Mouse (Mus musculus) intestine, postnatal 0 days (tissue): Measurements from ENCODE around the gene Col20a1. TPM values are rescaled to one million over a fixed set of nuclear protein-coding genes. Genes with fewer than 3 reads are reported as not detected.

Source experiments
- ATAC-seq: fragments of 200-750 bp; cut with Nextera tagmentation; 2 replicates; pipeline ENCODE4 v1.8.0; 2017; ENCODE audit warnings: mild to moderate bottlenecking, moderate TSS enrichment, moderate library complexity
- H3K27ac ChIP-seq: fragments of 300-500 bp; sonication (generic); 2 replicates; pipeline ENCODE4 v1.5.1; 2014; ENCODE audit warnings: mild to moderate bottlenecking, low read depth, low read length, moderate library complexity
- H3K27me3 ChIP-seq: fragments of 300-500 bp; sonication (generic); replicated peaks from 2 replicates; pipeline ENCODE4 v1.6.1; 2014; ENCODE audit warnings: low read length, mixed read lengths; ENCODE audit not compliant: control insufficient read depth, insufficient read depth
- H3K36me3 ChIP-seq: fragments of 300-500 bp; sonication (generic); 2 replicates; pipeline ENCODE4 v1.6.1; 2014; ENCODE audit warnings: mild to moderate bottlenecking, moderate library complexity; ENCODE audit not compliant: control insufficient read depth, insufficient read depth
- H3K4me1 ChIP-seq: fragments of 300-500 bp; sonication (generic); replicated peaks from 2 replicates; pipeline ENCODE4 v1.6.1; 2014; ENCODE audit warnings: antibody characterized with exemption, low read length, mixed read lengths; ENCODE audit not compliant: control insufficient read depth, insufficient read depth
- H3K4me2 ChIP-seq: fragments of 300-500 bp; sonication (generic); replicated peaks from 2 replicates; pipeline ENCODE4 v1.6.1; 2014; ENCODE audit warnings: low read depth, mild to moderate bottlenecking, moderate library complexity
- H3K4me3 ChIP-seq: fragments of 300-500 bp; sonication (generic); 2 replicates; pipeline ENCODE4 v1.5.1; 2014; ENCODE audit warnings: low read depth, low read length
- H3K9ac ChIP-seq: fragments of 300-500 bp; sonication (generic); 2 replicates; pipeline ENCODE4 v1.6.1; 2014; ENCODE audit warnings: mild to moderate bottlenecking, low read depth, low read length
- H3K9me3 ChIP-seq: fragments of 300-500 bp; sonication (generic); 2 replicates; pipeline ENCODE4 v1.6.1; 2016; ENCODE audit warnings: mixed run types; ENCODE audit not compliant: control insufficient read depth
- CTCF ChIP-seq: sonication (generic); IDR thresholded peaks from 2 replicates; pipeline ENCODE4 v1.5.1; 2016; ENCODE audit warnings: low read depth, mild to moderate bottlenecking, control low read depth, antibody characterized with exemption, moderate library complexity
- WGBS: fragments of 180-500 bp; shearing (Covaris S2); extraction: QIAGEN DNeasy Blood & Tissue Kit; methylation state at CpG from one replicate; pipeline ENCODE4 v1.1.7; 2014; 5-methylcytosine and 5-hydroxymethylcytosine counted together
- polyA plus RNA-seq: library from polyadenylated mRNA; unstranded; fragments of >200 nt; fragmentation: Nextera tagmentation; extraction: Ambion mirVana; gene quantifications from 2 replicates; pipeline ENCODE4 v1.2.1, GENCODE M21; 2015

Col20a1 gene
- 0.43 and 0.80 TPM in 2 replicates for polyA plus RNA-seq

DNA sequence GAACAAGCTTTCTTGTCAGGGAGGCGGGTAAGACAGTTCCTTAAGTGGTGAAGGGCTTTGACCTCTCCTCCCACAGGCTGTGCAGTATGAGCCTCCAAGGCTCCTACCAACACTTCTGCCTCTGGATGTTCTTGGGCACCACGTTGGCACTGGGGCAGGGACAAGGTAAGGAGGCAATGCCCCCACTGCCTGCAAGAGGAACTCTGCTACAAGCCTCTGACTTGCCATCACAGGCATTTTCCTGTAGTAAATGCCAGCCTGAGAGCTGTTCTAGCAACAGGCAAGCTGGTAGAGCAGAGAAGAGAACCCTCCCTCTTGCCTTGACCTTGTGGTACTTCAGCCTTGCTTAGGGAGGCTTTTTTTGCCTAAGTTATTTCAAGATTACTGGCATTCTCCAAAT is at the start of gene Col20a1:
Gene Col20a1 (plus strand): TSS at position 87 of the 400 bp plus-strand sequence.
- WGBS, result 54% methylated on average over 2 of the region's 2 CpGs
- H3K27ac ChIP-seq, result no peak within 1 kb of the TSS

DNA sequence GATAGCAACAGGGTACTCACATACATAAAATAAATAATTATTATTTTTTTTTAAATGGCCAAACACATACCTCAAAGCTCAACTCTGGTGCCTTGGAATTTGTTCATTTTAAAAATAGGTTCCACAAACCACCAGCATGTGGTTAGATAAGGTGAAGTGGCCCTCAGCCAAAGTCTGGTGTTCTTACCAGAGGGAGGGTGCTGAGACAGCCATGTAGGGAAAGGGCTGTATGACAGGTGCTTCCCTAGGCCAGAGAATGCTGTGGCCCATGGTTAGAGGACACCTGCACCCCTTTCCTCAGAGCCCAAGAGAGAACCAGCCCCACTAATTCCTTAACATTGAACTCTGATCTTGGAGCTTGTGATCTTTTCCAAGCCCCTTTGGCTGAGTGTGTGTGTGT is 46.1 kb upstream of the Col20a1 start:
- H3K4me2 ChIP-seq, result no peak overlapping the region
- no peak for TF ChIP-seq CTCF
- no peak overlapping the region for H3K27ac ChIP-seq
- no peaks in the 10 kb centered on the region for H3K36me3 ChIP-seq
- H3K4me3 ChIP-seq, result no peak overlapping the region
- no peaks in the 10 kb centered on the region for H3K27me3 ChIP-seq
- no peaks in the 10 kb centered on the region for H3K4me1 ChIP-seq
- no peak overlapping the region for H3K9ac ChIP-seq
- H3K9me3 ChIP-seq, result no peaks in the 10 kb centered on the region
- no peak for ATAC-seq

More for the DNA sequence above, at the start of gene Col20a1:
- no peaks in the 10 kb centered on the region for H3K9me3 ChIP-seq
- H3K9ac ChIP-seq, result no peak within 1 kb of the TSS
- H3K4me2 ChIP-seq, result no peak within 1 kb of the TSS
- H3K36me3 ChIP-seq, result peaks cover 12% of the 10 kb centered on the region
- no peaks in the 10 kb centered on the region for H3K4me1 ChIP-seq
- no peak for ATAC-seq
- H3K4me3 ChIP-seq, result no peak within 1 kb of the TSS
- no peaks in the 10 kb centered on the region for H3K27me3 ChIP-seq
- no peak for TF ChIP-seq CTCF

DNA sequence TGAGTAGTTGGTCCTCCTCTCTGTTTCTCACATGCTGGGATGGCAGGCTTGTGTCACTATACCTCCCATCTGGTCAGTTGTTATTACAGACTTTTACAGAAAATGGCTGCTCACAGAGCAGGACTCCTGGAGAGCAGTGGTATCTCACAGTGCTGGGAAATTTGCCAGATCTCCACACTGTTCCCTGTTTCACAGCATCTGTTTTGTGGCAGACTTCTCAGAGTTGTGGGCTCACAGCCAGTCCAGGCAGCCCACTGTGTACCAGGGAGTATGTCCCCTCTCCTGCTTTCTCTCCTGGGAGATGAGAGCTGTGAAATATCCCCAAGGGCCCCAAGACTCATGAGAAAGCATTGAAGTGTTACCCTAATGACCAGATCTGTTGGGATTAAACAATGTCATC is 44.5 kb upstream of the Col20a1 start:
- ATAC-seq, result 0 out of 2 replicates have a peak, but pooled peaks have one; percentile 10
- Histone ChIP-seq H3K4me2 (no peak overlapping the region), H3K9ac (no peak overlapping the region), H3K27ac (no peak overlapping the region), H3K9me3 (no peaks in the 10 kb centered on the region), H3K27me3 (no peaks in the 10 kb centered on the region), H3K36me3 (no peaks in the 10 kb centered on the region), H3K4me3 (no peak overlapping the region), H3K4me1 (no peaks in the 10 kb centered on the region)
- no peak for TF ChIP-seq CTCF

DNA sequence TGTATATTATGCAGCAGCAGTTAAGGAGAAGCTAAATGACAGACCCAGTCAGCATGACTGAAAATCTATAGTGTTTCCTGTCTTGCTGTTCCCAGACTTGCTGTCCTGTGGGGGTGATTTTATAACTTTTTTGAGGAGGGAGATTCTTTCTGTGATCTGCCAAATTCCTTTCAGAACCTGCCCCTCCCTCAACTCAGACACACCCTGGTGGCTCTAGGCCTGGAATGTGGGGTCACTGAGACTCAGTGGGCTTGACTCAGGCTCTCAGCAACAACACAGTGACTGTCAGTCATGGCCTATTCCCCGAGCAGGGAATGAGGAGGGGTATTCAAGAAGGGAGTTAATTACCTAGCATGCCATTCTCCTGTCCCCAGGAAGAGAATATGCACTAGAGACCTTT is 36.4 kb upstream of the Col20a1 start:
- no peaks in the 10 kb centered on the region for H3K9me3 ChIP-seq
- H3K4me3 ChIP-seq, result no peak overlapping the region
- 0 out of 2 replicates have a peak, but pooled peaks cover 7% of the 10 kb centered on the region for H3K27me3 ChIP-seq
- no peaks in the 10 kb centered on the region for H3K4me1 ChIP-seq
- ATAC-seq, result no peak
- no peak overlapping the region for H3K4me2 ChIP-seq
- H3K9ac ChIP-seq, result no peak overlapping the region
- 30% methylated on average over 1 of the region's 1 CpGs for WGBS
- no peak for TF ChIP-seq CTCF
- H3K27ac ChIP-seq, result no peak overlapping the region
- no peaks in the 10 kb centered on the region for H3K36me3 ChIP-seq

DNA sequence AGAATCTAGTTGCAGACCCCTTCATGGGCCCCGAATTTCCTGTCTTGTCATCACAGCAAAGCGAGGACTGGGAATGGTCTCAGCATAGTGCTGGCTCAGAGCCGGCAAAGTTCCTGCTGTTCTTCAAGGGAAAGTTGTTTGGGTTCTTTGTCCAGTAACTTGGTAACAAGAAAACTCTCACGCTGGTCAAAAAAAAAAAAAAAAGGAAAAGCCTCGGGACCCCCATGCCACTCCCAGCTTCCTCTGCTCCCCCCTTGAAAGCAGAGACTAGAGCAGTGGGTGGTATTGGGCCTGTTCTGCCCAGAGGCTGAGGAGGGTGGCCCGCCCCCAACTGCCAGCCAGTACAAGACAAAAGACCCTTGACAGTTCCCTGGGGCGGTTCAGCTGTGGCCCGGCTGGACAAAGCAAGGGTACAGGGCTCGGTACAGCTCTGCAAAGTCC is 33.6 kb upstream of the Col20a1 start:
- H3K27me3 ChIP-seq, result 0 out of 2 replicates have a peak, but pooled peaks cover 7% of the 10 kb centered on the region
- no peaks in the 10 kb centered on the region for H3K4me1 ChIP-seq
- H3K9me3 ChIP-seq, result no peaks in the 10 kb centered on the region
- 53% methylated on average over 9 of the region's 9 CpGs for WGBS
- TF ChIP-seq CTCF, result no peak
- H3K36me3 ChIP-seq, result no peaks in the 10 kb centered on the region
- no peak overlapping the region; the same call in 1 of the 2 replicates for H3K9ac ChIP-seq
- H3K4me2 ChIP-seq, result peak overlapping the region; percentile 6; the same call in 1 of the 2 replicates
- H3K27ac ChIP-seq, result no peak overlapping the region
- no peak for ATAC-seq
- H3K4me3 ChIP-seq, result no peak overlapping the region

DNA sequence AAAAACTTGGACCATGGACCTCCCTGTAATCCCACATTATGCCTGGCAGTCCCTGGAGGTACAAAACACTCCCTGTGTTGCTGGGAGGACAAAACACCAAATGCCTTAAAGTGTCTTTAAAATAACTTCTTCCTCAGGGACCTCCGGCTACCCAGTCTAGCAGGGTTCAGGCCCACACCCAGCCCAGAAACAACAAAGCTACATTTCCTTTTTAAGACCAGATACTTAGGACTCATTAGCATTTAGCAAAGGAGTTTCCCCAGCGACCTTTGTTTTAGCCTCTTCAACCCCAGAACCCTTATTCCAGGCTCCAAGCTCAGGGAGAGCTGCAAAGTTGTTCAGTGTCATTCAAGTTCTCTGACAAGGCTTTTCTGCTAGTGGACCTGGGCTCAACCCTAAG is 32.7 kb upstream of the Col20a1 start:
- Histone ChIP-seq H3K4me3 (peak overlapping the region; percentile 54), H3K9me3 (no peaks in the 10 kb centered on the region), H3K4me2 (peak overlapping the region; percentile 94), H3K9ac (0 out of 2 replicates have a peak overlapping the region, but pooled peaks have one; percentile 37), H3K36me3 (no peaks in the 10 kb centered on the region), H3K4me1 (no peaks in the 10 kb centered on the region), H3K27me3 (0 out of 2 replicates have a peak, but pooled peaks cover 7% of the 10 kb centered on the region), H3K27ac (peak overlapping the region; percentile 7; the same call in 1 of the 2 replicates)
- WGBS, result 40% methylated on average over 2 of the region's 2 CpGs
- TF ChIP-seq CTCF, result no peak
- ATAC-seq, result no peak
